Mouse (Mus musculus): Measurements from ENCODE around the gene Apol8. TPM values are rescaled to one million over a fixed set of nuclear protein-coding genes. Genes with fewer than 3 reads are reported as not detected.

The Apol8 gene
- 32.6 and 43.9 TPM in 2 replicates for polyA plus RNA-seq (2012; rRNA removed)
- polyA plus RNA-seq (2014; fragmentation: Nextera tagmentation; extraction: Ambion mirVana) = 12.7 and 13.5 TPM in 2 replicates

DNA sequence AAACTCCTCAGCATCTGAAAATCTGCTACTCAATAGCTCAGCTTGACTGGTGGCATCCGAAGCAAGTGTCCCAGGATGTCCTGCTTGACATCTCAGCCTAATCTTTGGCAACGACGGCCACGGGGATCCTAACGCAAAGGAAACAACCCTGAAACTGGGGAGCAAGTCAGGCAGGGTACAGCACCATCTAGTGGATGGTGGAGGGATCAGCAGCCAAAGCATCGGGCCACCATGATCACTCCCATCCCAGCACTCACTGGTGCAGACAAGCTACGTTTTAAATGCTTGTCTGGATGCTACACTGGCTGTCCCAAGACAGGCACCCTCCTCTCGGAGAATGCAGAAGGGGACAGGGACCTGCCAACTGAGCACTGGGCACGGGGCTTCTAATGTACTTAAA, at the start of gene Apol8:
TSS of gene Apol8 (minus strand) at position 156 of the 400 bp plus-strand sequence.
- H3K9ac ChIP-seq (replicated peaks) = peak within 1 kb of the TSS; percentile 72
- peaks cover 21 to 28% of the 10 kb centered on the region in 2 experiments for H3K4me1 ChIP-seq (replicated peaks; ENCODE audit: control insufficient read depth in 2 of 2, insufficient read depth in 2 of 2, low read length in 1 of 2)
- no peaks in the 10 kb centered on the region for H3K9me3 ChIP-seq (ENCODE audit: control insufficient read depth, low read length)
- DNase-seq (ENCODE audit: low read depth in 3 of 3, low spot score in 3 of 3) = peak; percentile 65 to 77 (median 71)
- peak within 1 kb of the TSS; percentile 67 to 80 for H3K4me3 ChIP-seq (ENCODE audit: insufficient read depth in 1 of 2, low read depth in 2 of 2, low read length in 2 of 2)
- peak within 1 kb of the TSS; percentile 87 for H3K27ac ChIP-seq
- peak within 1 kb of the TSS; percentile 82 for H3K4me2 ChIP-seq (ENCODE audit: low read depth)
- WGBS (ENCODE audit: insufficient replicate concordance) = 4% methylated on average over 9 of the region's 9 CpGs
- TF ChIP-seq EP300 (IDR thresholded peaks at IDR 0.05; ENCODE audit: low read depth) (no peak), CTCF (IDR thresholded peaks at IDR 0.05; ENCODE audit: low read depth) (peak; percentile 100)
- peak; percentile 28; the same call in 1 of the 2 replicates for ATAC-seq (ENCODE audit: insufficient read depth)
- H3K27me3 ChIP-seq (ENCODE audit: control insufficient read depth, insufficient read depth, low read length) = no peaks in the 10 kb centered on the region
- H3K36me3 ChIP-seq (replicated peaks; ENCODE audit: control insufficient read depth, insufficient read depth, low read depth) = peaks cover 27% of the 10 kb centered on the region

GRCm38 (mm10) chr15:77805657-77806056, 48.9 kb upstream of the Apol8 start:
- no peak overlapping the region for H3K9ac ChIP-seq (replicated peaks)
- H3K27me3 ChIP-seq (ENCODE audit: control insufficient read depth, insufficient read depth, low read length) = no peaks in the 10 kb centered on the region
- H3K4me2 ChIP-seq (ENCODE audit: low read depth) = no peak overlapping the region
- no peaks in the 10 kb centered on the region for H3K9me3 ChIP-seq (ENCODE audit: control insufficient read depth, low read length)
- peaks cover 52% of the 10 kb centered on the region for H3K36me3 ChIP-seq (replicated peaks; ENCODE audit: control insufficient read depth, insufficient read depth, low read depth)
- H3K4me3 ChIP-seq (ENCODE audit: insufficient read depth in 1 of 2, low read depth in 2 of 2, low read length in 2 of 2) = no peak overlapping the region
- peaks cover 5% of the 10 kb centered on the region in 2 experiments; a peak in 2 of 4 replicates for H3K4me1 ChIP-seq (replicated peaks; ENCODE audit: control insufficient read depth in 2 of 2, insufficient read depth in 2 of 2, low read length in 1 of 2)
- ATAC-seq (ENCODE audit: insufficient read depth) (no peak), DNase-seq (ENCODE audit: low read depth in 3 of 3, low spot score in 3 of 3) (no peak)
- 70% methylated on average over 4 of the region's 4 CpGs for WGBS (ENCODE audit: insufficient replicate concordance)
- no peak overlapping the region for H3K27ac ChIP-seq
- TF ChIP-seq EP300 (IDR thresholded peaks at IDR 0.05; ENCODE audit: low read depth) (no peak), CTCF (IDR thresholded peaks at IDR 0.05; ENCODE audit: low read depth) (no peak)

DNA sequence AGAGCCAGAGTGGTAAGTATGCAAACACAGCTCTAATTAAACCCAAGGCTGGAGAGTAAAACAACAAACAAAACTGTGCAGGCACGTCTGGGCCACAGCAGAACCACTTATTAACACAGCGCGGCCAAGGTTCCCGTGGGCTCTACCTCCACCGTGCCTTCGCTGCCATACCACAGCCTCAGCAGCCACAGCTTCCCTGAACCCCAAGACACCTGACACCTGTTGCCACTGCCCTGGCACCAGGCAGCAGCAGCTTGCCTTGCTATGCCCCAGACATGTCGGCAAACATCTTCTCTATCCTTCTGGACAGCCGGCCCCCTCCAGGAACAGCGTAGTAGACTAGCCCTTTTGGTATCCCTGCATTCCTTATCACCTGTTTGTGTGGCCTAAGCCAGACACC, 48.1 kb upstream of the Apol8 start:
- no peaks in the 10 kb centered on the region for H3K27me3 ChIP-seq (ENCODE audit: control insufficient read depth, insufficient read depth, low read length)
- peaks cover 52% of the 10 kb centered on the region for H3K36me3 ChIP-seq (replicated peaks; ENCODE audit: control insufficient read depth, insufficient read depth, low read depth)
- ATAC-seq (ENCODE audit: insufficient read depth) (no peak), DNase-seq (ENCODE audit: low read depth in 3 of 3, low spot score in 3 of 3) (no peak)
- no peak overlapping the region for H3K4me2 ChIP-seq (ENCODE audit: low read depth)
- peaks cover 5 to 9% of the 10 kb centered on the region in 2 experiments; a peak in 2 of 4 replicates for H3K4me1 ChIP-seq (replicated peaks; ENCODE audit: control insufficient read depth in 2 of 2, insufficient read depth in 2 of 2, low read length in 1 of 2)
- H3K27ac ChIP-seq = no peak overlapping the region
- TF ChIP-seq EP300 (IDR thresholded peaks at IDR 0.05; ENCODE audit: low read depth) (no peak), CTCF (IDR thresholded peaks at IDR 0.05; ENCODE audit: low read depth) (no peak)
- H3K4me3 ChIP-seq (ENCODE audit: insufficient read depth in 1 of 2, low read depth in 2 of 2, low read length in 2 of 2) = no peak overlapping the region
- WGBS (ENCODE audit: insufficient replicate concordance) = 88% methylated on average over 9 of the region's 9 CpGs
- H3K9me3 ChIP-seq (ENCODE audit: control insufficient read depth, low read length) = no peaks in the 10 kb centered on the region
- H3K9ac ChIP-seq (replicated peaks) = no peak overlapping the region

DNA sequence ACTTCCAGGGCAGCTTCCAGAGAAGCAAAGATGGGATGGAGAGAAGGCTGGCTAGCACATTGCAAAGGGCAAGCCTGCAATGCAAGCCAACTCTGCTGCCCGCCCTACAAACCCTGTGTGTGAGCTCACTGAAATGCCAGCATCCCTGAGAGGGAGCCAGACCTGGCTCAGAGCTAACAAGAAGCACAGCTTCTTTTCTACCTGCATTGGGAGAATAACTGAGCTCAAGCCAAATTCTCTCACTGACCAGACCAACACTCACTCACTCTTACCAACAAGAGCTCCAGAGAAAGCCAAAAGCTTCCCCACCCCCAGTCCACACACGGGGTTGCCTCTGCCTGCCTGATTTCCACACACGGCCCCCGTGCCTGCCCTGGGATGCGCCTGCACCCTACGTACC, 47.7 kb upstream of the Apol8 start:
- Histone ChIP-seq H3K4me1 (replicated peaks; ENCODE audit: control insufficient read depth in 2 of 2, insufficient read depth in 2 of 2, low read length in 1 of 2) (peaks cover 5 to 14% of the 10 kb centered on the region in 2 experiments; a peak in 2 of 4 replicates), H3K27me3 (ENCODE audit: control insufficient read depth, insufficient read depth, low read length) (no peaks in the 10 kb centered on the region), H3K4me2 (ENCODE audit: low read depth) (no peak overlapping the region), H3K4me3 (ENCODE audit: insufficient read depth in 1 of 2, low read depth in 2 of 2, low read length in 2 of 2) (no peak overlapping the region), H3K9ac (replicated peaks) (no peak overlapping the region), H3K27ac (no peak overlapping the region), H3K36me3 (replicated peaks; ENCODE audit: control insufficient read depth, insufficient read depth, low read depth) (peaks cover 52% of the 10 kb centered on the region), H3K9me3 (ENCODE audit: control insufficient read depth, low read length) (no peaks in the 10 kb centered on the region)
- 79% methylated on average over 6 of the region's 6 CpGs for WGBS (ENCODE audit: insufficient replicate concordance)
- DNase-seq (ENCODE audit: low read depth in 3 of 3, low spot score in 3 of 3) (no peak), ATAC-seq (ENCODE audit: insufficient read depth) (no peak)
- TF ChIP-seq CTCF (IDR thresholded peaks at IDR 0.05; ENCODE audit: low read depth) = no peak
- TF ChIP-seq EP300 (IDR thresholded peaks at IDR 0.05; ENCODE audit: low read depth) = no peak

DNA sequence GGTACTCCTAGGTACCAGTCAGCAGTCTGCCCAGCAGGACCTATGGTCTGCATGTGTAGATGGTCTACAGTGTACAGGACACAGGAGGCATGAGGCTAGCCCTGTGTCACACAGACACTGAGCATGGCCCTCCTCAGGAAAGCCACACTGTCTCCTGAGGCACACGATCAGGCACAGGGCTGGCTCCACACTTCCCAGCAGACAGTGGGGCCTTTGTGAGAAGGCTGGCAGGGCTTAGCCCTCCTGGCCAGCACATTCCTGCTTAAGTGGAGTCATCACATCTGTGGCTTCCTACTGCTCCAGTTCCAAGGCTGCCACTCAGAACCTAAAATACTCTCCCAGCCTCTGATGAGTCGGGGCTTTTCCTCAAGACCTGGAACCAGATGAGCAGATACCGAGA, 46.9 kb upstream of the Apol8 start:
- Histone ChIP-seq H3K4me2 (ENCODE audit: low read depth) (no peak overlapping the region), H3K36me3 (replicated peaks; ENCODE audit: control insufficient read depth, insufficient read depth, low read depth) (peaks cover 51% of the 10 kb centered on the region), H3K9ac (replicated peaks) (no peak overlapping the region), H3K27me3 (ENCODE audit: control insufficient read depth, insufficient read depth, low read length) (no peaks in the 10 kb centered on the region), H3K4me3 (ENCODE audit: insufficient read depth in 1 of 2, low read depth in 2 of 2, low read length in 2 of 2) (no peak overlapping the region), H3K4me1 (replicated peaks; ENCODE audit: control insufficient read depth in 2 of 2, insufficient read depth in 2 of 2, low read length in 1 of 2) (peaks cover 5 to 21% of the 10 kb centered on the region in 2 experiments; a peak in 2 of 4 replicates), H3K9me3 (ENCODE audit: control insufficient read depth, low read length) (no peaks in the 10 kb centered on the region), H3K27ac (no peak overlapping the region)
- no peak for TF ChIP-seq CTCF (IDR thresholded peaks at IDR 0.05; ENCODE audit: low read depth)
- TF ChIP-seq EP300 (IDR thresholded peaks at IDR 0.05; ENCODE audit: low read depth) = no peak
- ATAC-seq (ENCODE audit: insufficient read depth) = no peak
- WGBS (ENCODE audit: insufficient replicate concordance) = 63% methylated on average over 3 of the region's 3 CpGs
- DNase-seq (ENCODE audit: low read depth in 3 of 3, low spot score in 3 of 3) = no peak
